Mouse (Mus musculus) heart, embryonic 15.5 days (tissue): ENCODE measurements at regions not wholly inside any gene's neighbourhood (a gene's known extent, or its start where the extent isn't known, plus 50 kb on each side); places are given as distances from the start of the nearest gene placed in this dataset.
A peak's percentile ranks its signal among the peaks of the same experiment; 100 is the strongest.

ENCODE experiments used
- ATAC-seq: fragments of 200-750 bp; cut with Nextera tagmentation; replicated peaks from 2 replicates; pipeline ENCODE4 v1.8.0; 2017; ENCODE audit warnings: low read depth, moderate TSS enrichment; ENCODE audit not compliant: insufficient number of reproducible peaks, insufficient read depth, low FRiP score
- H3K27ac ChIP-seq: fragments of 300-500 bp; sonication (generic); 2 replicates; pipeline ENCODE4 v1.5.1; 2015; ENCODE audit warnings: mild to moderate bottlenecking, inconsistent platforms
- H3K27me3 ChIP-seq: fragments of 300-500 bp; sonication (generic); 2 replicates; pipeline ENCODE4 v1.6.1; 2015; ENCODE audit warnings: inconsistent platforms
- H3K36me3 ChIP-seq: fragments of 300-500 bp; sonication (generic); 2 replicates; pipeline ENCODE4 v1.6.1; 2015; ENCODE audit warnings: mild to moderate bottlenecking, inconsistent platforms
- H3K4me1 ChIP-seq: fragments of 300-500 bp; sonication (generic); replicated peaks from 2 replicates; pipeline ENCODE4 v1.6.1; 2015; ENCODE audit warnings: inconsistent platforms
- H3K4me2 ChIP-seq: fragments of 300-500 bp; sonication (generic); 2 replicates; pipeline ENCODE4 v1.6.1; 2015; ENCODE audit warnings: inconsistent platforms, mild to moderate bottlenecking, moderate library complexity
- H3K4me3 ChIP-seq: fragments of 300-500 bp; sonication (generic); 2 replicates; pipeline ENCODE4 v1.5.1; 2015; ENCODE audit warnings: mild to moderate bottlenecking, inconsistent platforms
- H3K9ac ChIP-seq: fragments of 300-500 bp; sonication (generic); 2 replicates; pipeline ENCODE4 v1.6.1; 2015; ENCODE audit warnings: mild to moderate bottlenecking, inconsistent platforms
- H3K9me3 ChIP-seq: fragments of 300-500 bp; sonication (generic); replicated peaks from 2 replicates; pipeline ENCODE4 v1.6.1; 2016; ENCODE audit warnings: inconsistent platforms
- WGBS: fragments of 180-500 bp; shearing (Covaris S2); methylation state at CpG from one replicate; pipeline ENCODE4 v1.1.7; 2015; ENCODE audit warnings: mixed read lengths; 5-methylcytosine and 5-hydroxymethylcytosine counted together

GRCm38 (mm10) chr15:56027197-56027818 is 1450.1 kb downstream of the Slc22a22 start:
- H3K36me3 ChIP-seq: no peaks in the 10 kb centered on the region
- no peaks in the 10 kb centered on the region for H3K9me3 ChIP-seq
- no peaks in the 10 kb centered on the region for H3K4me1 ChIP-seq
- no peak overlapping the region for H3K4me3 ChIP-seq
- no peak for ATAC-seq
- H3K9ac ChIP-seq: no peak overlapping the region
- H3K27ac ChIP-seq: no peak overlapping the region
- no peak overlapping the region for H3K4me2 ChIP-seq
- WGBS: 43% methylated on average over 5 of the region's 5 CpGs
- H3K27me3 ChIP-seq: no peaks in the 10 kb centered on the region

- H3K4me3 ChIP-seq: no peak overlapping the region
- no peak for ATAC-seq
- no peaks in the 10 kb centered on the region for H3K36me3 ChIP-seq
- no peak overlapping the region for H3K27ac ChIP-seq
- H3K9me3 ChIP-seq: no peaks in the 10 kb centered on the region
- H3K4me1 ChIP-seq: no peaks in the 10 kb centered on the region
- no peak overlapping the region for H3K4me2 ChIP-seq
- no peak overlapping the region for H3K9ac ChIP-seq
- H3K27me3 ChIP-seq: no peaks in the 10 kb centered on the region
- 95% methylated on average over 1 of the region's 1 CpGs for WGBS
These were observed 1452.7 kb downstream of the Slc22a22 start for GRCm38 (mm10) chr15:56024705-56025104.

GRCm38 (mm10) chr15:56023862-56024484 is 1453.5 kb downstream of the Slc22a22 start:
- no peaks in the 10 kb centered on the region for H3K36me3 ChIP-seq
- H3K4me2 ChIP-seq: no peak overlapping the region
- H3K4me3 ChIP-seq: no peak overlapping the region
- no peak overlapping the region for H3K9ac ChIP-seq
- no peak for ATAC-seq
- H3K9me3 ChIP-seq: no peaks in the 10 kb centered on the region
- no peaks in the 10 kb centered on the region for H3K4me1 ChIP-seq
- H3K27me3 ChIP-seq: no peaks in the 10 kb centered on the region
- no peak overlapping the region for H3K27ac ChIP-seq
- 82% methylated on average over 5 of the region's 5 CpGs for WGBS

GRCm38 (mm10) chr15:56022315-56022714 is 1455.1 kb downstream of the Slc22a22 start:
- 89% methylated on average over 4 of the region's 4 CpGs for WGBS
- Histone ChIP-seq H3K27me3 (no peaks in the 10 kb centered on the region), H3K9ac (no peak overlapping the region), H3K4me3 (no peak overlapping the region), H3K4me1 (no peaks in the 10 kb centered on the region), H3K4me2 (no peak overlapping the region), H3K9me3 (no peaks in the 10 kb centered on the region), H3K36me3 (no peaks in the 10 kb centered on the region), H3K27ac (no peak overlapping the region)
- ATAC-seq: no peak

GRCm38 (mm10) chr15:56018141-56018540 is 1459.3 kb downstream of the Slc22a22 start:
- Histone ChIP-seq H3K4me2 (no peak overlapping the region), H3K36me3 (no peaks in the 10 kb centered on the region), H3K27me3 (no peaks in the 10 kb centered on the region), H3K9me3 (no peaks in the 10 kb centered on the region), H3K9ac (no peak overlapping the region), H3K4me3 (no peak overlapping the region), H3K27ac (no peak overlapping the region), H3K4me1 (no peaks in the 10 kb centered on the region)
- 24% methylated on average over 1 of the region's 1 CpGs for WGBS
- ATAC-seq: no peak

DNA sequence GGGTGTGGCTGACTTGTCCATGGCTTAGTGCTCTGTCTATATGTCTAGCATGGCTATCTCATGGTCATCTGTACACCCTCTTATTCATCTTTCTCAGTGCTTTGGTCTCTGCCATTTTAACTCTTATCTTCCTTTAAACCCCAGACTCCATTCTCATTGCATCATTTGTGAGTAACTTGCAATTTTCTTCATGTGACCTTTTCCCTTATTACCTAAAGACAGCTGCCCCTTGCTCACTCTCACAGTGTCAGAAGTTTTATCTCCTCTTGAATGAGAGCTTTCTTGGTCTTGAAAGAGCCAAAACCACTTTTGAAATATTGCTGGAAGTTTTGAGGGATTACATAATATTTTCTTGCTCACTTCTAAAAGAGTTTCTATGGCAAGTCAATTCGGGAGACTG is 1459.9 kb downstream of the Slc22a22 start:
- H3K36me3 ChIP-seq: no peaks in the 10 kb centered on the region
- no peak overlapping the region for H3K4me3 ChIP-seq
- no peaks in the 10 kb centered on the region for H3K4me1 ChIP-seq
- no peak overlapping the region for H3K9ac ChIP-seq
- H3K9me3 ChIP-seq: no peaks in the 10 kb centered on the region
- WGBS: 91% methylated on average over 1 of the region's 1 CpGs
- no peaks in the 10 kb centered on the region for H3K27me3 ChIP-seq
- H3K4me2 ChIP-seq: no peak overlapping the region
- no peak overlapping the region for H3K27ac ChIP-seq
- no peak for ATAC-seq

GRCm38 (mm10) chr15:56016070-56016469 is 1461.4 kb downstream of the Slc22a22 start:
- no peak for ATAC-seq
- Histone ChIP-seq H3K27me3 (no peaks in the 10 kb centered on the region), H3K9me3 (no peaks in the 10 kb centered on the region), H3K9ac (no peak overlapping the region), H3K36me3 (no peaks in the 10 kb centered on the region), H3K27ac (no peak overlapping the region), H3K4me1 (no peaks in the 10 kb centered on the region), H3K4me3 (no peak overlapping the region), H3K4me2 (no peak overlapping the region)
- WGBS: 84% methylated on average over 1 of the region's 1 CpGs

DNA sequence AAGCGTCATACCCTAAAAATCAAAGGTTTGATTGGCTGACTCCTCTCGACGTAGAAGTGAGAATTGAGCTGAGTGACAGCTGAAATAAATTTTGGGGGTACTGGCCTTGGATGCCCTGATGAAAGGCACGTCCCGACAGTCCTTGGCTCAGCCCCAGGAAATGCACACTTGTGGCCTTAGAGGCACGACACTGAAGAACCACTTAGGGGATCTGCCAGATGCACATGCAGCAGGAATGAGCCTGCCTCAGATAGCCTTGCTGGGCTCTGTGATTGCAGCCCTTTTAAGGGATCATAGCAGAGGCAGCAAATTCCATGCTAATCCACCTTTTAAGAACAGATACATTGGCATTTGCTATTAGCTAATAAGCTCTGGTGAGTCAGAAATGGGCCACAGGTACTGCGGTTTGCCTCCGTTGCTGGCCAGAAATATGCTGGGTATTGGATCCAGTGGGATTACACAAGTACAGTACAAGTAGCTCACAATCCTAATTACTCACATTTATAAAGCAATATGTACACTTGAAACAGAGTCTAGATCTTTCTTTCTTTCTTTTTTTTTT is 1463.3 kb downstream of the Slc22a22 start:
- Histone ChIP-seq H3K4me2 (no peak overlapping the region), H3K4me3 (no peak overlapping the region), H3K4me1 (no peaks in the 10 kb centered on the region), H3K27me3 (no peaks in the 10 kb centered on the region), H3K9ac (no peak overlapping the region), H3K9me3 (no peaks in the 10 kb centered on the region), H3K27ac (peak overlapping the region; percentile 75), H3K36me3 (no peaks in the 10 kb centered on the region)
- WGBS: 38% methylated on average over 8 of the region's 8 CpGs
- peak; percentile 98 for ATAC-seq

DNA sequence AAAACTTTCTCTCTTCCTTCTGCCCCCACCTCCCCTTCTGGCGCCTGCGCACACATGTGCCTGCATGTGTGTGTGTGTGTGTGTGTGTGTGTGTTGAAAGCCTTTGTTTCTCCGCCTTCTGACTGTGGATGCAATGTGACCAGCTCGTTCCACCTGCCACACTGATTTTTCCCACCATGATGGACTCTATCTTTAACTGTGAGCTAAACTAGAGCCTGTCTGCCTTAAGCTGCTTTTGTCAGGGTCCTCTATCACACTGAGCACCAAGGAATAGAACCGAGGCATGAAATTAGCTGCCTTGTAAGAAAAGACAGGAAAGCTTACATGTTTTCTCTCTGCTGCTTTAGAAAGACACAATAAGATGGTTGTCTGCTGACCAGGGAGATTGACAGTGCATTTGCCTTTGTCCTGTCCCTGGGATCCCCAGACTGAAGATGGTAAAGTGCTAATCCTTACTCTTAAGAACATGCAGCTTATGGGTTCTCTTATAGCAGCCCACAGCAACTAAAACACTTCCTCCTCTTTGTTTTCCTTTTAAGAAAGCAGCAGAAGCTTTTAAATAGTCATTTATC is 1468.7 kb downstream of the Slc22a22 start:
- no peaks in the 10 kb centered on the region for H3K4me1 ChIP-seq
- no peak overlapping the region for H3K4me3 ChIP-seq
- WGBS: 81% methylated on average over 5 of the region's 5 CpGs
- H3K9ac ChIP-seq: no peak overlapping the region
- ATAC-seq: no peak
- no peaks in the 10 kb centered on the region for H3K9me3 ChIP-seq
- no peaks in the 10 kb centered on the region for H3K27me3 ChIP-seq
- H3K36me3 ChIP-seq: no peaks in the 10 kb centered on the region
- no peak overlapping the region for H3K27ac ChIP-seq
- no peak overlapping the region for H3K4me2 ChIP-seq

DNA sequence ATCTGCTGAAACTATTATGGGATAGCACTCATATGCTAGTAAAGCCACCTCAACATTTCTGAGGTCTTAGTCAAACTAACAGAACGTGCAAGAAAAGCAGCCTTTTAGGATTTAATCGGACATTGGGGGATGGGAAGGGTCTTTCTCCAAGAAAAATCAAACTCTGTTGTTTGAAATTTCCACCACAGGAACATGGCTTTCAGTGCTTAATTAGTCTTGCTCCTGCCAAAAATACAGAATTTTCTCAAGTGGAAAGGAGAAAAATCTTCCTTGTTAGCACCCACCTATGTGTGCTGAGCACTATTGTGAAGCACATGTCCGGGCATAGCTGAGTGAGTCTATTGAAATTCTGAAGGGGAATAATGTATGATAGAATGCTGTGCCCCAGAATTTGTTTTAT is 1470.0 kb downstream of the Slc22a22 start:
- H3K4me1 ChIP-seq: no peaks in the 10 kb centered on the region
- 84% methylated on average over 3 of the region's 3 CpGs for WGBS
- no peak for ATAC-seq
- no peak overlapping the region for H3K4me3 ChIP-seq
- no peak overlapping the region for H3K4me2 ChIP-seq
- no peaks in the 10 kb centered on the region for H3K36me3 ChIP-seq
- no peaks in the 10 kb centered on the region for H3K27me3 ChIP-seq
- H3K27ac ChIP-seq: no peak overlapping the region
- no peak overlapping the region for H3K9ac ChIP-seq
- H3K9me3 ChIP-seq: no peaks in the 10 kb centered on the region

- 60% methylated on average over 8 of the region's 8 CpGs for WGBS
- H3K27ac ChIP-seq: peak overlapping the region; percentile 37
- H3K4me1 ChIP-seq: no peaks in the 10 kb centered on the region
- ATAC-seq: peak; percentile 82
- no peaks in the 10 kb centered on the region for H3K36me3 ChIP-seq
- no peaks in the 10 kb centered on the region for H3K9me3 ChIP-seq
- no peak overlapping the region for H3K4me2 ChIP-seq
- H3K4me3 ChIP-seq: no peak overlapping the region
- no peak overlapping the region for H3K9ac ChIP-seq
- no peaks in the 10 kb centered on the region for H3K27me3 ChIP-seq
These were observed 1472.1 kb downstream of the Slc22a22 start for GRCm38 (mm10) chr15:56005361-56005760.

GRCm38 (mm10) chr15:56003921-56004320 is 1473.5 kb downstream of the Slc22a22 start:
- WGBS: 75% methylated on average over 3 of the region's 3 CpGs
- H3K4me3 ChIP-seq: no peak overlapping the region
- H3K27me3 ChIP-seq: no peaks in the 10 kb centered on the region
- H3K4me2 ChIP-seq: no peak overlapping the region
- no peak overlapping the region for H3K9ac ChIP-seq
- no peaks in the 10 kb centered on the region for H3K9me3 ChIP-seq
- no peak overlapping the region for H3K27ac ChIP-seq
- ATAC-seq: no peak
- H3K36me3 ChIP-seq: no peaks in the 10 kb centered on the region
- no peaks in the 10 kb centered on the region for H3K4me1 ChIP-seq
